Mouse (Mus musculus) fat pad, adult 2 months (tissue): ENCODE measurements at regions not wholly inside any gene's neighbourhood (a gene's known extent, or its start where the extent isn't known, plus 50 kb on each side); places are given as distances from the start of the nearest gene placed in this dataset.

Experiments
- DNase-seq: peaks from one replicate; pipeline ENCODE4 v3.0.0-alpha.2; 2011; ENCODE audit warnings: low read depth, low spot score; ENCODE audit errors: extremely low read depth

- DNase-seq, result peak; percentile 3
Measured at GRCm38 (mm10) chr14:31891500-31892185, 61.2 kb upstream of the Ankrd28 start.

- no peak for DNase-seq
Measured at GRCm38 (mm10) chr14:31892186-31892510, 61.7 kb upstream of the Ankrd28 start.

- no peak for DNase-seq
Measured at GRCm38 (mm10) chr14:31896500-31896899, 66.0 kb upstream of the Ankrd28 start.

- no peak for DNase-seq
Measured at GRCm38 (mm10) chr14:31899504-31899903, 69.1 kb upstream of the Ankrd28 start.

GRCm38 (mm10) chr14:31899906-31900305 is 69.5 kb upstream of the Ankrd28 start:
- DNase-seq, result no peak

GRCm38 (mm10) chr14:31901901-31902300 is 71.5 kb upstream of the Ankrd28 start:
- peak; percentile 7 for DNase-seq

- no peak for DNase-seq
Measured at GRCm38 (mm10) chr14:31903664-31904063, 73.2 kb upstream of the Ankrd28 start.

- DNase-seq, result no peak
Measured at GRCm38 (mm10) chr14:31908591-31908990, 78.1 kb upstream of the Ankrd28 start.

- no peak for DNase-seq
Measured at GRCm38 (mm10) chr14:31909291-31909690, 78.8 kb upstream of the Ankrd28 start.

GRCm38 (mm10) chr14:31910809-31911208 is 80.4 kb upstream of the Ankrd28 start:
- no peak for DNase-seq

GRCm38 (mm10) chr14:31918461-31918860 is 88.0 kb upstream of the Ankrd28 start:
- DNase-seq, result no peak

- DNase-seq, result no peak
Measured at GRCm38 (mm10) chr14:31918921-31919320, 88.5 kb upstream of the Ankrd28 start.

GRCm38 (mm10) chr14:31929161-31929707 is 98.8 kb upstream of the Ankrd28 start:
- DNase-seq, result no peak

- DNase-seq, result no peak
Measured at GRCm38 (mm10) chr14:31930367-31930766, 98.4 kb upstream of the Galnt15 start.

GRCm38 (mm10) chr14:31931971-31932370 is 96.8 kb upstream of the Galnt15 start:
- DNase-seq, result no peak

GRCm38 (mm10) chr14:31933441-31933840 is 95.3 kb upstream of the Galnt15 start:
- no peak for DNase-seq

GRCm38 (mm10) chr14:31933841-31934271 is 94.9 kb upstream of the Galnt15 start:
- DNase-seq, result no peak

GRCm38 (mm10) chr14:31934321-31934720 is 94.5 kb upstream of the Galnt15 start:
- DNase-seq, result no peak

- DNase-seq, result no peak
Measured at GRCm38 (mm10) chr14:31934771-31935170, 94.0 kb upstream of the Galnt15 start.

- no peak for DNase-seq
Measured at GRCm38 (mm10) chr14:31935411-31935810, 93.4 kb upstream of the Galnt15 start.

- DNase-seq, result no peak
Measured at GRCm38 (mm10) chr14:31936581-31936980, 92.2 kb upstream of the Galnt15 start.

- DNase-seq, result no peak
Measured at GRCm38 (mm10) chr14:31940900-31941299, 87.9 kb upstream of the Galnt15 start.
